Mouse (Mus musculus): ENCODE results near the gene Uqcc2. TPM values are rescaled to one million over a fixed set of nuclear protein-coding genes. Genes with fewer than 3 reads are reported as not detected.

The Uqcc2 gene
- polyA plus RNA-seq, 1 experiment from 2014 or later = 307 TPM

Small RNAs within 50 kb of the gene (microRNA-seq; reads per million reads assigned to microRNA genes)
- not detected for gene Mir7677

Other genes with a start within 250 kb of the Uqcc2 start
- gene Kifc5b, start 216.8 kb downstream of the Uqcc2 start, polyA plus RNA-seq (2016; fragmentation: Nextera tagmentation; extraction: Ambion mirVana) = 6.0 and 7.0 TPM in 2 replicates
- 14.5 and 15.9 TPM in 2 replicates for gene Phf1, start 200.9 kb downstream of the Uqcc2 start, polyA plus RNA-seq (2016; fragmentation: Nextera tagmentation; extraction: Ambion mirVana)
- gene Cuta, start 194.3 kb downstream of the Uqcc2 start, polyA plus RNA-seq (2016; fragmentation: Nextera tagmentation; extraction: Ambion mirVana) = 151 and 153 TPM in 2 replicates
- 2.6 and 3.5 TPM in 2 replicates for gene Syngap1, start 192.7 kb downstream of the Uqcc2 start, polyA plus RNA-seq (2016; fragmentation: Nextera tagmentation; extraction: Ambion mirVana)
- gene Zbtb9, start 160.7 kb downstream of the Uqcc2 start, polyA plus RNA-seq (2016; fragmentation: Nextera tagmentation; extraction: Ambion mirVana) = 17.6 and 19.4 TPM in 2 replicates
- gene Bak1, start 104.9 kb downstream of the Uqcc2 start, polyA plus RNA-seq (2016; fragmentation: Nextera tagmentation; extraction: Ambion mirVana) = 2.5 and 3.0 TPM in 2 replicates
- 2.2 and 2.4 TPM in 2 replicates for gene Itpr3, start 76.6 kb downstream of the Uqcc2 start, polyA plus RNA-seq (2016; fragmentation: Nextera tagmentation; extraction: Ambion mirVana)
- gene Ip6k3, start 33.9 kb upstream of the Uqcc2 start, polyA plus RNA-seq (2016; fragmentation: Nextera tagmentation; extraction: Ambion mirVana) = 0.18 and 0.38 TPM in 2 replicates
- 33.1 and 34.5 TPM in 2 replicates for gene Lemd2, start 70.6 kb upstream of the Uqcc2 start, polyA plus RNA-seq (2016; fragmentation: Nextera tagmentation; extraction: Ambion mirVana)